Mouse (Mus musculus) testis, adult 2 months (tissue): ENCODE data around the gene Atf4.

ENCODE experiments used
- CTCF ChIP-seq: fragments of 200-500 bp; IDR thresholded peaks from 2 replicates; pipeline ENCODE4 v1.5.1; 2012; ENCODE audit warnings: low read depth, mild to moderate bottlenecking, inconsistent platforms, low read length, moderate library complexity; ENCODE audit not compliant: control insufficient read depth, insufficient read depth, insufficient replicate concordance
- POLR2A ChIP-seq: fragments of 200-500 bp; IDR thresholded peaks from 2 replicates; pipeline ENCODE4 v1.6.1; 2012; ENCODE audit warnings: low read depth, mild to moderate bottlenecking, inconsistent platforms, low read length, moderate library complexity; ENCODE audit not compliant: control insufficient read depth

DNA sequence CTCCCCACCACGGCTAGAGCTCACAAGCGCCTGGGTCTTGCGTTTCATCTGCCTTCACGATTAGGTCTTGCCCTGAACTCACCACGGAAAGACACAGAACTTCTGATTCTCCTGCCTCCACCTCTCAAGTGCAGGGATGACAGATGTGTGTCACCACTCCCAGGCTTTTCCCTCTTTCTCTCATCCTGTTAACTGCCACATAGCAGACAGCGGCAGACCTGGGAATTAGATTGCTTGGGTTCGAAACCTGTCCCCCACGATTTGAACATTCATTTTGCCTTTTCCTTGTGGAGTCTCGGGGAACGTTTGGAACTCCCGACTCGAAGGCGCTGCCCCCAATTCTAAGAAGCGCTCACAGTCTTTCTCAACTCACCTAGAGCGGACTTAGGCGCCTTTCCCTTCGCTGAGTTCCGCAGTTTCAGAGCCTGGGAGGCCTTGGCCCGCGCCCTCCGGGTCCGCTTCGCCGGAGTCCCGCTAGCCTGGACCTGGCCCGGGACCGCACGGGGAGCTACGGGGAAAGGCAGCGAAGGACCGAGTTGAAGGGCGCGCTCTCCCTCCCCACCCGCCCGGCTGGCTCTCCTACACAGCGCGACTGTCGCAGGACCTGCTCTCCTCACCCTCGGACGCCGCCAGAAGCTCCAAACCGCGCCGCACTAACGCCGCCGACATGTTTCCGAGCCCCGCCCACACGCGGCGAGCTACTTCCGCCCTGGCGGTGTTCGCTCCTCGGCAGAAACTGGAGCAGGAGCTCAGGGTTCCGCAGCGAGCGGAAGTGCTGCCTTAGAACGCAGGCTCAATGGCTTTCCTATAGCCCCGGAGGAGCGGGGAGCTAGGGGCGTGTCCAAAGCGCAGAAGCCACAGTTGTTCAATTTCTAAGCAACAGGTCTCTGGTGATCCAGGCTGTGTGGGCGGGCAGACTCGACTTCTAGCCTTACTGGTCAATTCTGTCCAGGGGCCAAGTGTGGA is 8.9 kb downstream of the Atf4 start, which contains the start of gene Rps19bp1:
- TF ChIP-seq POLR2A (peak; percentile 82), CTCF (no peak)
